Mouse (Mus musculus) liver, adult 2 months (tissue): ENCODE measurements around the gene Gdf10. TPM values are rescaled to one million over a fixed set of nuclear protein-coding genes. Genes with fewer than 3 reads are reported as not detected.

ENCODE experiments used
- DNase-seq: peaks from one replicate; pipeline ENCODE4 v3.0.0-alpha.2; 2011; ENCODE audit warnings: low read depth, low spot score; ENCODE audit errors: extremely low read depth
- H3K27ac ChIP-seq: fragments of 200-500 bp; replicated peaks from 2 replicates; pipeline ENCODE4 v1.5.1; 2012; ENCODE audit warnings: low read depth, mild to moderate bottlenecking, control low read depth, inconsistent platforms, low read length; ENCODE audit not compliant: insufficient read depth
- H3K27me3 ChIP-seq: fragments of 200-500 bp; 2 replicates; pipeline ENCODE4 v1.6.1; 2012; ENCODE audit warnings: mild to moderate bottlenecking, moderate library complexity, low read length, inconsistent platforms; ENCODE audit not compliant: control insufficient read depth, insufficient read depth
- H3K36me3 ChIP-seq: fragments of 200-500 bp; 2 replicates; pipeline ENCODE4 v1.6.1; 2012; ENCODE audit warnings: low read length, inconsistent platforms; ENCODE audit not compliant: control insufficient read depth, insufficient read depth
- H3K4me1 ChIP-seq: fragments of 200-500 bp; 2 replicates; pipeline ENCODE4 v1.6.1; 2011; ENCODE audit warnings: low read length; ENCODE audit not compliant: control insufficient read depth, insufficient read depth
- H3K4me3 ChIP-seq: fragments of 200-500 bp; 2 replicates; pipeline ENCODE4 v1.5.1; 2011; ENCODE audit warnings: low read depth, mild to moderate bottlenecking, control low read depth, low read length, moderate library complexity; ENCODE audit not compliant: insufficient read depth
- H3K79me2 ChIP-seq: fragments of 200-500 bp; 2 replicates; pipeline ENCODE4 v1.6.1; 2012; ENCODE audit warnings: inconsistent platforms, mild to moderate bottlenecking, low read length, moderate library complexity; ENCODE audit not compliant: control insufficient read depth, insufficient read depth
- H3K9ac ChIP-seq: fragments of 200-500 bp; 2 replicates; pipeline ENCODE4 v1.6.1; 2012; ENCODE audit warnings: low read depth, mild to moderate bottlenecking, control low read depth, inconsistent platforms, low read length
- CTCF ChIP-seq: fragments of 200-500 bp; IDR thresholded peaks from 2 replicates; pipeline ENCODE4 v1.5.1; 2011; ENCODE audit warnings: low read depth, low read length, control low read depth
- POLR2A ChIP-seq: fragments of 200-500 bp; IDR thresholded peaks from 2 replicates; pipeline ENCODE4 v1.6.1; 2011; ENCODE audit warnings: low read length, control low read depth; ENCODE audit not compliant: insufficient read depth; ENCODE audit errors: extremely low read depth
- WGBS: fragments of 180-500 bp; shearing (Covaris S2); methylation state at CpG from one replicate; pipeline ENCODE4 v1.1.7; 2018; 5-methylcytosine and 5-hydroxymethylcytosine counted together
- polyA plus RNA-seq: library from polyadenylated mRNA; depleted of rRNA; stranded (reverse); fragments of >200 nt; gene quantifications from 2 replicates; pipeline ENCODE4 v1.2.3, GENCODE M21; 2012; rRNA removed
- total RNA-seq: library from RNA; depleted of rRNA; stranded (reverse); fragments of >200 nt; gene quantifications from 2 replicates; pipeline ENCODE4 v1.2.3, GENCODE M21; 2014; rRNA removed

The Gdf10 gene
- total RNA-seq (0.92 and 1.3 TPM in 2 replicates), polyA plus RNA-seq (3.1 and 3.6 TPM in 2 replicates)

- WGBS, result 1% methylated on average over 82 of the region's 85 CpGs
- no peak within 1 kb of the TSS for H3K27ac ChIP-seq
- no peak for DNase-seq
- H3K9ac ChIP-seq, result peak within 1 kb of the TSS; percentile 32
- H3K4me1 ChIP-seq, result no peaks in the 10 kb centered on the region
- no peaks in the 10 kb centered on the region for H3K27me3 ChIP-seq
- no peaks in the 10 kb centered on the region for H3K36me3 ChIP-seq
- H3K79me2 ChIP-seq, result no peaks in the 10 kb centered on the region
- H3K4me3 ChIP-seq, result peak within 1 kb of the TSS; percentile 49
- TF ChIP-seq CTCF (no peak), POLR2A (no peak)
Observed at GRCm38 (mm10) chr14:33923168-33924070, at the start of gene Gdf10. Gene Gdf10, plus strand, starts transcription at chr14:33923587.

- no peak overlapping the region for H3K27ac ChIP-seq
- H3K4me3 ChIP-seq, result no peak overlapping the region
- no peaks in the 10 kb centered on the region for H3K36me3 ChIP-seq
- H3K4me1 ChIP-seq, result no peaks in the 10 kb centered on the region
- no peaks in the 10 kb centered on the region for H3K27me3 ChIP-seq
- H3K79me2 ChIP-seq, result no peaks in the 10 kb centered on the region
- peak; percentile 21 for DNase-seq
- no peak for TF ChIP-seq POLR2A
- TF ChIP-seq CTCF, result no peak
- H3K9ac ChIP-seq, result no peak overlapping the region
- WGBS, result 88% methylated on average over 1 of the region's 1 CpGs
Observed at GRCm38 (mm10) chr14:33878826-33879225, 44.6 kb upstream of the Gdf10 start.

- no peak for TF ChIP-seq CTCF
- TF ChIP-seq POLR2A, result no peak
- WGBS, result 74% methylated on average over 3 of the region's 3 CpGs
- DNase-seq, result no peak
Observed at GRCm38 (mm10) chr14:33880236-33880635, 43.2 kb upstream of the Gdf10 start.

GRCm38 (mm10) chr14:33881471-33881870, 41.9 kb upstream of the Gdf10 start:
- Histone ChIP-seq H3K27ac (no peak overlapping the region), H3K27me3 (no peaks in the 10 kb centered on the region)

More at GRCm38 (mm10) chr14:33880236-33880635, 43.2 kb upstream of the Gdf10 start:
- no peak overlapping the region for H3K4me3 ChIP-seq
- H3K4me1 ChIP-seq, result no peaks in the 10 kb centered on the region
- no peak overlapping the region for H3K9ac ChIP-seq
- no peaks in the 10 kb centered on the region for H3K79me2 ChIP-seq
- no peak overlapping the region for H3K27ac ChIP-seq
- H3K36me3 ChIP-seq, result no peaks in the 10 kb centered on the region
- no peaks in the 10 kb centered on the region for H3K27me3 ChIP-seq

GRCm38 (mm10) chr14:33883046-33883445, 40.3 kb upstream of the Gdf10 start:
- Histone ChIP-seq H3K9ac (no peak overlapping the region), H3K4me3 (no peak overlapping the region), H3K27ac (no peak overlapping the region), H3K4me1 (no peaks in the 10 kb centered on the region), H3K79me2 (no peaks in the 10 kb centered on the region), H3K36me3 (no peaks in the 10 kb centered on the region), H3K27me3 (no peaks in the 10 kb centered on the region)
- TF ChIP-seq POLR2A (no peak), CTCF (no peak)
- WGBS, result 94% methylated on average over 4 of the region's 4 CpGs
- DNase-seq, result no peak

More at GRCm38 (mm10) chr14:33881471-33881870, 41.9 kb upstream of the Gdf10 start:
- TF ChIP-seq POLR2A, result no peak
- TF ChIP-seq CTCF, result no peak
- Histone ChIP-seq H3K4me1 (no peaks in the 10 kb centered on the region), H3K36me3 (no peaks in the 10 kb centered on the region), H3K79me2 (no peaks in the 10 kb centered on the region), H3K9ac (no peak overlapping the region), H3K4me3 (no peak overlapping the region)
- WGBS, result 84% methylated on average over 3 of the region's 3 CpGs
- no peak for DNase-seq

- WGBS, result 75% methylated on average over 11 of the region's 11 CpGs
Observed at GRCm38 (mm10) chr14:33885466-33885865, 37.9 kb upstream of the Gdf10 start.

More at GRCm38 (mm10) chr14:33885466-33885865, 37.9 kb upstream of the Gdf10 start:
- Histone ChIP-seq H3K4me1 (no peaks in the 10 kb centered on the region), H3K27me3 (no peaks in the 10 kb centered on the region), H3K36me3 (no peaks in the 10 kb centered on the region), H3K27ac (no peak overlapping the region), H3K4me3 (no peak overlapping the region), H3K9ac (no peak overlapping the region), H3K79me2 (no peaks in the 10 kb centered on the region)
- no peak for DNase-seq
- TF ChIP-seq POLR2A (no peak), CTCF (no peak)
